Mouse (Mus musculus) erythroblast, embryonic 14.5 days (primary cell): ENCODE results near the gene Rap1gap2.

Experiments
- GATA1 ChIP-seq: IDR thresholded peaks from 2 replicates; pipeline ENCODE4 v1.6.1; 2012; ENCODE audit warnings: low read length, inconsistent platforms, mixed read lengths
- TAL1 ChIP-seq: IDR thresholded peaks from 3 replicates; pipeline ENCODE4 v1.6.1; 2012; ENCODE audit warnings: low read length, inconsistent platforms, mixed read lengths

- no peak for TF ChIP-seq GATA1
- no peak for TF ChIP-seq TAL1
Measured at GRCm38 (mm10) chr11:74637486-74637885, 26.8 kb upstream of the Rap1gap2 start.
